Mouse (Mus musculus) left cerebral cortex, adult 18-20 months (tissue): Measurements from ENCODE around the gene Tppp3. TPM values are rescaled to one million over a fixed set of nuclear protein-coding genes. Genes with fewer than 3 reads are reported as not detected.

Experiments
- DNase-seq, 2 experiments: peaks; one replicate each; pipeline ENCODE4 v3.0.0; 2021 to 2022; ENCODE audit warnings: low spot score in 2 of 2, mixed read lengths in 1 of 2
- total RNA-seq, 2 experiments: library from RNA; stranded (reverse); gene quantifications; 2 replicates each; pipeline ENCODE4 v1.2.3; 2021

The Tppp3 gene
- total RNA-seq, 2 experiments from 2014 or later: 47.0 to 48.3 TPM

GRCm38 (mm10) chr8:105488082-105488481 lies 16.8 kb upstream of the Tppp3 start:
- no peak for DNase-seq

- no peak for DNase-seq
These were observed 13.1 kb upstream of the Tppp3 start for GRCm38 (mm10) chr8:105484392-105484791.

GRCm38 (mm10) chr8:105484030-105484368 lies 12.7 kb upstream of the Tppp3 start:
- DNase-seq: no peak

GRCm38 (mm10) chr8:105483212-105484029 lies 12.1 kb upstream of the Tppp3 start:
- DNase-seq: no peak

GRCm38 (mm10) chr8:105482123-105482522 lies 10.8 kb upstream of the Tppp3 start:
- no peak for DNase-seq

- DNase-seq: no peak
These were observed 10.1 kb upstream of the Tppp3 start for GRCm38 (mm10) chr8:105481453-105481852.

- DNase-seq: no peak
These were observed 9.7 kb upstream of the Tppp3 start for GRCm38 (mm10) chr8:105481013-105481412.

GRCm38 (mm10) chr8:105477792-105478191 lies 6.5 kb upstream of the Tppp3 start:
- no peak for DNase-seq

GRCm38 (mm10) chr8:105476628-105477413 lies 5.5 kb upstream of the Tppp3 start:
- peak in 1 of 2 experiments; percentile 55 for DNase-seq

GRCm38 (mm10) chr8:105476161-105476560 lies 4.8 kb upstream of the Tppp3 start:
- DNase-seq: no peak

- no peak for DNase-seq
These were observed 4.4 kb upstream of the Tppp3 start for GRCm38 (mm10) chr8:105475742-105476141.

GRCm38 (mm10) chr8:105475254-105475653 lies 3.9 kb upstream of the Tppp3 start:
- no peak for DNase-seq

- no peak for DNase-seq
These were observed 3.4 kb upstream of the Tppp3 start for GRCm38 (mm10) chr8:105474680-105475079.

- no peak for DNase-seq
These were observed 2.7 kb upstream of the Tppp3 start for GRCm38 (mm10) chr8:105473816-105474606.

GRCm38 (mm10) chr8:105472983-105473382 lies 1.7 kb upstream of the Tppp3 start:
- no peak for DNase-seq

GRCm38 (mm10) chr8:105472414-105472932 lies 1.1 kb upstream of the Tppp3 start:
- DNase-seq: no peak

- DNase-seq: no peak
These were observed 529 bp downstream of the Tppp3 start for GRCm38 (mm10) chr8:105470681-105471313.

- no peak for DNase-seq
These were observed 1.1 kb downstream of the Tppp3 start for GRCm38 (mm10) chr8:105470262-105470661.

- no peak for DNase-seq
These were observed 1.5 kb downstream of the Tppp3 start for GRCm38 (mm10) chr8:105469816-105470215.

- peak; percentile 34 to 50 for DNase-seq
These were observed 2.2 kb downstream of the Tppp3 start for GRCm38 (mm10) chr8:105469041-105469695.
